Mouse (Mus musculus): ENCODE data around the gene Cox6b2. TPM values are rescaled to one million over a fixed set of nuclear protein-coding genes. Genes with fewer than 3 reads are reported as not detected.
"Not testable (repeated sequence)": the region's sequence is repeated elsewhere in the genome, so short reads cannot be mapped to it uniquely, and the experiment has no call there.

Gene Cox6b2
- polyA plus RNA-seq (2016; fragmentation: Nextera tagmentation; extraction: Ambion mirVana) = 31.3 and 32.5 TPM in 2 replicates

GRCm38 (mm10) chr7:4752821-4753570 lies at the start of gene Cox6b2:
Cox6b2 (minus strand) TSS chr7:4753094.
- peak; percentile 92 for ATAC-seq (ENCODE audit: low FRiP score)
- Histone ChIP-seq H3K4me2 (peak within 1 kb of the TSS; percentile 53), H3K36me3 (replicated peaks) (peaks cover 4% of the 10 kb centered on the region; the same call in 1 of the 2 replicates), H3K27ac (peak within 1 kb of the TSS; percentile 27; the same call in 1 of the 2 replicates), H3K9me3 (peaks cover 8% of the 10 kb centered on the region; the same call in 1 of the 2 replicates), H3K27me3 (peaks cover 14% of the 10 kb centered on the region), H3K9ac (peak within 1 kb of the TSS; percentile 27), H3K4me3 (replicated peaks) (peak within 1 kb of the TSS; percentile 33), H3K4me1 (peaks cover 18% of the 10 kb centered on the region)
- WGBS = 3% methylated on average over 24 of the region's 24 CpGs

DNA sequence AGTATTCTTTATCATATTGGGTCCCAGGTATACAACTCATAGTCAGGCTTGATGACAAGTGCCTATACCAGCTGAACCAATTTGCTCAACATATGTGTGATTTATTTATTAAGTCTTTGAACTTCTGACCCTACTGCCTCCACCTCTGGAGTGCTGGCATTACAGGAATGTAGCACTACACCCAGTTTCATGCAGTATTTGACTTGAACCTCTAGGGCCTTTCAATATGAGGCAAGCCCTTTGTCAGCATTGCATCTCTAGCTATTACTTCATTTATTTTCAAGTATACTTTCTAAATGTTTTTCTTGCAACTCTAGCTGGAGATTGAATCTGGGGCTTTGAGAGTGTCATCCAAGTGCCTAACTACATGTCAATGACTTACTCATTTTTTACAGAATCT lies 49.4 kb upstream of the Cox6b2 start:
- Histone ChIP-seq H3K36me3 (replicated peaks) (peaks cover 43% of the 10 kb centered on the region), H3K9ac (no peak overlapping the region), H3K4me1 (no peaks in the 10 kb centered on the region), H3K4me3 (replicated peaks) (no peak overlapping the region), H3K4me2 (no peak overlapping the region), H3K9me3 (no peaks in the 10 kb centered on the region), H3K27ac (no peak overlapping the region), H3K27me3 (no peaks in the 10 kb centered on the region)
- no peak for ATAC-seq (ENCODE audit: low FRiP score)

DNA sequence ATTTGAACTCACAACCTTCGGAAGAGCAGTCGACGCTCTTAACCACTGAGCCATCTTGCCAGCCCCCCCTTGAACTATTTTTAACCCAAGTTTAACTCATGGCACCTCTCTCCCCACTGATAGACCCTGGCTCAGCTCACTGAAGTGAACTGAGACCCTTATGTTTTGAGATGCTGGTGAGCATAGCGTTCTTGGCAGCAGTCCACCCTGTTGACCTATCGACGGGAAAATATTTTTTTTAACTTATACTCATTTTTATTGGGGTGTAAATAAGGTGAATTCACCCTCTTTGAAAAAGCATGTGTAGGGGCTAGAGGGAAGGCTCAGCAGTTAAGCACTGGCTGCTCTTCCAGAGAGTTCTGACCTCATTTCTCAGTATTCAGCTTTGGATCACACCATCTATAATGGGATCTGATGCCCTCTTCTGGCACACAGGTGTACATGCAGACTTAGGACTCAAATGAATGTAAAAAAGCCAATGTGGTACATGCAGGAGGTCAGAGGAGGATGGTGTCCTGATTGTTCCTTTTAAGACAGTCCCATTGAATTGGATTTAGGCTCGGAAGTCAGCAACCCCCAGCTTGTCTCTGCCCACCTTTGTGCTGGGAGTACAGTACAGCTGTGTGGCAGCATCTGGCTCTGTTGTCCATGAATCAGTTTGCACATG lies 43.0 kb upstream of the Cox6b2 start:
- Histone ChIP-seq H3K27ac (no peak overlapping the region), H3K4me2 (no peak overlapping the region), H3K4me1 (peaks cover 11% of the 10 kb centered on the region), H3K9ac (no peak overlapping the region), H3K4me3 (replicated peaks) (no peak overlapping the region), H3K36me3 (replicated peaks) (peaks cover 44% of the 10 kb centered on the region), H3K27me3 (no peaks in the 10 kb centered on the region), H3K9me3 (no peaks in the 10 kb centered on the region)
- ATAC-seq (ENCODE audit: low FRiP score) = 0 out of 2 replicates have a peak, but pooled peaks have one; percentile 7
- 78% methylated on average over 7 of the region's 7 CpGs for WGBS

GRCm38 (mm10) chr7:4794631-4795168 lies 41.8 kb upstream of the Cox6b2 start:
- H3K36me3 ChIP-seq (replicated peaks) = peaks cover 44% of the 10 kb centered on the region
- no peaks in the 10 kb centered on the region for H3K9me3 ChIP-seq
- H3K4me1 ChIP-seq = peaks cover 11% of the 10 kb centered on the region
- peak overlapping the region; percentile 85; the same call in 1 of the 2 replicates for H3K4me2 ChIP-seq
- WGBS = 86% methylated on average over 3 of the region's 3 CpGs
- no peak overlapping the region for H3K4me3 ChIP-seq (replicated peaks)
- 0 out of 2 replicates have a peak overlapping the region, but pooled peaks have one; percentile 94 for H3K9ac ChIP-seq
- ATAC-seq (ENCODE audit: low FRiP score) = no peak
- H3K27me3 ChIP-seq = peaks cover 9% of the 10 kb centered on the region
- H3K27ac ChIP-seq = no peak overlapping the region

- H3K27me3 ChIP-seq = peaks cover 18% of the 10 kb centered on the region
- peaks cover 41% of the 10 kb centered on the region for H3K36me3 ChIP-seq (replicated peaks)
- ATAC-seq (ENCODE audit: low FRiP score) = no peak
- peak overlapping the region; percentile 94 for H3K9ac ChIP-seq
- H3K9me3 ChIP-seq = no peaks in the 10 kb centered on the region
- 51% methylated on average over 4 of the region's 4 CpGs for WGBS
- H3K4me1 ChIP-seq = peaks cover 19% of the 10 kb centered on the region
- peak overlapping the region; percentile 86 for H3K4me3 ChIP-seq (replicated peaks)
- peak overlapping the region; percentile 88; the same call in 1 of the 2 replicates for H3K27ac ChIP-seq
- H3K4me2 ChIP-seq = peak overlapping the region; percentile 85
Observed at GRCm38 (mm10) chr7:4793674-4794073, 40.8 kb upstream of the Cox6b2 start.

GRCm38 (mm10) chr7:4793248-4793647 lies 40.4 kb upstream of the Cox6b2 start:
- not testable (repeated sequence) for H3K9me3 ChIP-seq
- peaks cover 38% of the 10 kb centered on the region for H3K36me3 ChIP-seq (replicated peaks)
- peak overlapping the region; percentile 94 for H3K9ac ChIP-seq
- H3K4me2 ChIP-seq = peak overlapping the region; percentile 85
- peak overlapping the region; percentile 86 for H3K4me3 ChIP-seq (replicated peaks)
- 0 out of 2 replicates have a peak, but pooled peaks have one; percentile 7 for ATAC-seq (ENCODE audit: low FRiP score)
- peak overlapping the region; percentile 88 for H3K27ac ChIP-seq
- WGBS = 1% methylated on average over 31 of the region's 31 CpGs
- H3K27me3 ChIP-seq = peaks cover 21% of the 10 kb centered on the region
- peaks cover 24% of the 10 kb centered on the region for H3K4me1 ChIP-seq

GRCm38 (mm10) chr7:4792278-4793212 lies 39.7 kb upstream of the Cox6b2 start, which contains the start of gene Rpl28:
Rpl28 (plus strand) TSS chr7:4792874.
- no peaks in the 10 kb centered on the region for H3K9me3 ChIP-seq
- ATAC-seq (ENCODE audit: low FRiP score) = peak; percentile 87
- peak within 1 kb of the TSS; percentile 86 for H3K4me3 ChIP-seq (replicated peaks)
- 2% methylated on average over 54 of the region's 54 CpGs for WGBS
- peaks cover 24% of the 10 kb centered on the region for H3K4me1 ChIP-seq
- H3K36me3 ChIP-seq (replicated peaks) = peaks cover 34% of the 10 kb centered on the region
- H3K27me3 ChIP-seq = peaks cover 24% of the 10 kb centered on the region
- H3K4me2 ChIP-seq = peak within 1 kb of the TSS; percentile 85
- peak within 1 kb of the TSS; percentile 94 for H3K9ac ChIP-seq
- peak within 1 kb of the TSS; percentile 88 for H3K27ac ChIP-seq

- H3K4me2 ChIP-seq = peak within 1 kb of the TSS; percentile 88
- 0 out of 2 replicates have a peak within 1 kb of the TSS, but pooled peaks have one; percentile 9 for H3K27ac ChIP-seq
- H3K4me1 ChIP-seq = peaks cover 24% of the 10 kb centered on the region
- ATAC-seq (ENCODE audit: low FRiP score) = no peak; the same call in 1 of the 2 replicates
- H3K9me3 ChIP-seq = no peaks in the 10 kb centered on the region
- 8% methylated on average over 40 of the region's 40 CpGs for WGBS
- H3K9ac ChIP-seq = peak within 1 kb of the TSS; percentile 82
- H3K36me3 ChIP-seq (replicated peaks) = peaks cover 10% of the 10 kb centered on the region
- peaks cover 38% of the 10 kb centered on the region for H3K27me3 ChIP-seq
- peak within 1 kb of the TSS; percentile 58 for H3K4me3 ChIP-seq (replicated peaks)
Observed at GRCm38 (mm10) chr7:4789436-4789935, 36.6 kb upstream of the Cox6b2 start, which contains the start of gene Tmem238. Tmem238 (minus strand) TSS chr7:4789656.

- H3K4me1 ChIP-seq = peaks cover 16% of the 10 kb centered on the region
- peaks cover 3% of the 10 kb centered on the region for H3K36me3 ChIP-seq (replicated peaks)
- WGBS = 2% methylated on average over 59 of the region's 64 CpGs
- H3K4me2 ChIP-seq = peak overlapping the region; percentile 88
- H3K9ac ChIP-seq = peak overlapping the region; percentile 82
- 0 out of 2 replicates have a peak overlapping the region, but pooled peaks have one; percentile 9 for H3K27ac ChIP-seq
- peaks cover 38% of the 10 kb centered on the region for H3K27me3 ChIP-seq
- no peaks in the 10 kb centered on the region for H3K9me3 ChIP-seq
- peak overlapping the region; percentile 58 for H3K4me3 ChIP-seq (replicated peaks)
- peak; percentile 70 for ATAC-seq (ENCODE audit: low FRiP score)
Observed at GRCm38 (mm10) chr7:4788499-4789435, 35.9 kb upstream of the Cox6b2 start.

DNA sequence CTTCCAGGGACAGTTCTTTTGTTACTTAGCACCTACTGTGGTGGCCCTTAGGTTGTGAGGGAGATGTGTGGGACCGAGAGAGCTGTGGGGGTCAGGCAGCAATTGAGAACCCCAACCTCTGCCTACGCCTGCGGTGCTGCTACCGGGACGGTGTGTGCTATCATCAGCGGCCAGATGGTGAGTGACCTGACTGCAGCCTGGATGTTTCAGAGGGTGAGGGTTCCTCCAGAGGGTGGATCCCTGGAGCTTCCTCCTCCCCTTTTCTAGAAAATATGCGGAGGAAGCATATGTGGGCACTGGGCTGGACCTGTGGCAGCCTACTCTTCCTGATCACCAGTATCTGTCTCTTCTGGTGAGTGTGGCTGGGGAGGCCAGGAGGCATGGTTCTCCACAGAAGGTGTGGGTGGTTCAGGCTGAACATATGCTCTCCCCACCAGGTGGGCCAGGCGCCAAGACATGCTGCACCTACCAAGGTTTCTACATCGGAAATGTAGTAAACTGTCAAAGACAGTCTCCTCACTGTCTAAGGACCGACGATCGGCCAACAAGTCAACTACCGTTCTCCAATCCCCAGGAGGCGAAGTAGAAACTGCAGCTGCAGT lies 30.9 kb upstream of the Cox6b2 start:
- ATAC-seq (ENCODE audit: low FRiP score) = no peak
- H3K4me2 ChIP-seq = no peak overlapping the region
- no peak overlapping the region for H3K4me3 ChIP-seq (replicated peaks)
- H3K36me3 ChIP-seq (replicated peaks) = no peaks in the 10 kb centered on the region
- no peak overlapping the region for H3K27ac ChIP-seq
- peaks cover 64% of the 10 kb centered on the region for H3K27me3 ChIP-seq
- 92% methylated on average over 14 of the region's 14 CpGs for WGBS
- H3K9ac ChIP-seq = no peak overlapping the region
- peaks cover 6% of the 10 kb centered on the region; the same call in 1 of the 2 replicates for H3K4me1 ChIP-seq
- H3K9me3 ChIP-seq = no peaks in the 10 kb centered on the region
